Mouse (Mus musculus) lung, adult 2 months (tissue): ENCODE measurements at regions not wholly inside any gene's neighbourhood (a gene's known extent, or its start where the extent isn't known, plus 50 kb on each side); places are given as distances from the start of the nearest gene placed in this dataset.

Experiments
- CTCF ChIP-seq: fragments of 200-500 bp; IDR thresholded peaks from 2 replicates; pipeline ENCODE4 v1.5.1; 2011; ENCODE audit warnings: mild to moderate bottlenecking, low read length, control low read depth; ENCODE audit not compliant: insufficient read depth
- POLR2A ChIP-seq: fragments of 200-500 bp; IDR thresholded peaks from 2 replicates; pipeline ENCODE4 v1.6.1; 2011; ENCODE audit warnings: low read depth, mild to moderate bottlenecking, control low read depth, low read length, borderline replicate concordance; ENCODE audit errors: extremely low read depth

- TF ChIP-seq CTCF (no peak), POLR2A (no peak)
Observed at GRCm38 (mm10) chr3:39838377-39839145, 692.5 kb upstream of the Intu start.
